Mouse (Mus musculus): ENCODE results near the gene Paf1.
A peak's percentile ranks its signal among the peaks of the same experiment; 100 is the strongest.
"Not testable (repeated sequence)": the region's sequence is repeated elsewhere in the genome, so short reads cannot be mapped to it uniquely, and the experiment has no call there.

Paf1 gene

GRCm38 (mm10) chr7:28385196-28385595 is 7.6 kb upstream of the Paf1 start:
- DNase-seq (ENCODE audit: low spot score), result no peak

GRCm38 (mm10) chr7:28386007-28386406 is 6.7 kb upstream of the Paf1 start:
- DNase-seq (ENCODE audit: low spot score), result peak; percentile 4

GRCm38 (mm10) chr7:28386462-28386861 is 6.3 kb upstream of the Paf1 start:
- peak; percentile 81 for DNase-seq (ENCODE audit: low spot score)

- DNase-seq (ENCODE audit: low spot score), result not testable (repeated sequence)
Observed at GRCm38 (mm10) chr7:28386877-28387276, 5.9 kb upstream of the Paf1 start.

- DNase-seq (ENCODE audit: low spot score), result not testable (repeated sequence)
Observed at GRCm38 (mm10) chr7:28387384-28387783, 5.4 kb upstream of the Paf1 start.

GRCm38 (mm10) chr7:28390331-28390730 is 2.4 kb upstream of the Paf1 start:
- DNase-seq (ENCODE audit: low spot score), result no peak

GRCm38 (mm10) chr7:28393272-28393951 is 661 bp downstream of the Paf1 start:
- no peak for DNase-seq (ENCODE audit: low spot score)

- no peak for DNase-seq (ENCODE audit: low spot score)
Observed at GRCm38 (mm10) chr7:28395425-28395824, 2.7 kb downstream of the Paf1 start.

GRCm38 (mm10) chr7:28398000-28398399 is 5.2 kb downstream of the Paf1 start:
- no peak for DNase-seq (ENCODE audit: low spot score)

- no peak for DNase-seq (ENCODE audit: low spot score)
Observed at GRCm38 (mm10) chr7:28398696-28399340, 6.1 kb downstream of the Paf1 start.

- no peak for DNase-seq (ENCODE audit: low spot score)
Observed at GRCm38 (mm10) chr7:28401030-28401429, 8.3 kb downstream of the Paf1 start.

- DNase-seq (ENCODE audit: low spot score), result no peak
Observed at GRCm38 (mm10) chr7:28401942-28402341, 9.2 kb downstream of the Paf1 start.

GRCm38 (mm10) chr7:28410841-28411475 is 18.2 kb downstream of the Paf1 start:
- no peak for DNase-seq (ENCODE audit: low spot score)

GRCm38 (mm10) chr7:28412826-28413225 is 20.1 kb downstream of the Paf1 start:
- peak; percentile 24 for DNase-seq (ENCODE audit: low spot score)

- DNase-seq (ENCODE audit: low spot score), result no peak
Observed at GRCm38 (mm10) chr7:28417368-28417767, 24.6 kb downstream of the Paf1 start.

GRCm38 (mm10) chr7:28418096-28418670 is 25.4 kb downstream of the Paf1 start:
- no peak for DNase-seq (ENCODE audit: low spot score)

- DNase-seq (ENCODE audit: low spot score), result no peak
Observed at GRCm38 (mm10) chr7:28419416-28419815, 26.7 kb downstream of the Paf1 start.

GRCm38 (mm10) chr7:28423018-28423417 is 30.3 kb downstream of the Paf1 start:
- DNase-seq (ENCODE audit: low spot score), result no peak

- no peak for DNase-seq (ENCODE audit: low spot score)
Observed at GRCm38 (mm10) chr7:28427738-28428137, 35.0 kb downstream of the Paf1 start.

- no peak for DNase-seq (ENCODE audit: low spot score)
Observed at GRCm38 (mm10) chr7:28430512-28430911, 37.8 kb downstream of the Paf1 start.

GRCm38 (mm10) chr7:28432252-28432651 is 39.5 kb downstream of the Paf1 start:
- DNase-seq (ENCODE audit: low spot score), result no peak

- DNase-seq (ENCODE audit: low spot score), result peak; percentile 22
Observed at GRCm38 (mm10) chr7:28435660-28436259, 43.0 kb downstream of the Paf1 start.

Data from T-cell, adult 2 months (primary cell).